Mouse (Mus musculus): ENCODE data around the gene Camsap2. TPM values are rescaled to one million over a fixed set of nuclear protein-coding genes. Genes with fewer than 3 reads are reported as not detected.

Gene Camsap2
- 1 to 10 TPM; 2.2 to 6.3 (median 5.8) TPM for polyA plus RNA-seq (2017; shearing (Covaris generic))

- peak; percentile 87 for ATAC-seq
Observed at GRCm38 (mm10) chr1:136345454-136346372, at the start of gene Camsap2. TSS of gene Camsap2 (minus strand) at chr1:136346104.

GRCm38 (mm10) chr1:136395073-136395472 lies 49.2 kb upstream of the Camsap2 start:
- ATAC-seq: no peak

GRCm38 (mm10) chr1:136394506-136394905 lies 48.6 kb upstream of the Camsap2 start:
- peak; percentile 41 for ATAC-seq

GRCm38 (mm10) chr1:136386914-136387313 lies 41.0 kb upstream of the Camsap2 start:
- no peak for ATAC-seq

GRCm38 (mm10) chr1:136381583-136381982 lies 35.7 kb upstream of the Camsap2 start:
- ATAC-seq: no peak

- ATAC-seq: no peak
Observed at GRCm38 (mm10) chr1:136381169-136381568, 35.3 kb upstream of the Camsap2 start.

- no peak for ATAC-seq
Observed at GRCm38 (mm10) chr1:136380606-136381005, 34.7 kb upstream of the Camsap2 start.

DNA sequence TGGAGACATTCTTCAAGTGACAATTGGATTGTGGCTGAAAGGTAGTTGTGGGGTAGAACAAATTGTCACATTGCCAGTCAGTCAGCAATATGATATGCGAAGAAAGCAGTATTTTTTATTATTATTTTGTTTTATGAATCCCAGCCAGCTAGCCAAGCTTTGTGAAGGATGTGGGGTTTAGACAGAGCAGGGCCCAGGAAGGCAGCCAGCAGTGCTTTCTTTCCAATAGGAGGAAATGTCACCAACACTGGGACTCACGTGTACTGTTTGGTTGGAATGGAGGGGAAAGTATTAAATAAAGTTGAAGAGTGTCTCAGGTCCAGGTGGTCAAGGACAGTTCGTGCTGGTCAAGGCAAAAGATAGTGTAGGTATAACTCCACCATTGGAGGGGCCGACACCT lies 34.3 kb upstream of the Camsap2 start:
- no peak for ATAC-seq

GRCm38 (mm10) chr1:136379261-136379660 lies 33.4 kb upstream of the Camsap2 start:
- no peak for ATAC-seq

DNA sequence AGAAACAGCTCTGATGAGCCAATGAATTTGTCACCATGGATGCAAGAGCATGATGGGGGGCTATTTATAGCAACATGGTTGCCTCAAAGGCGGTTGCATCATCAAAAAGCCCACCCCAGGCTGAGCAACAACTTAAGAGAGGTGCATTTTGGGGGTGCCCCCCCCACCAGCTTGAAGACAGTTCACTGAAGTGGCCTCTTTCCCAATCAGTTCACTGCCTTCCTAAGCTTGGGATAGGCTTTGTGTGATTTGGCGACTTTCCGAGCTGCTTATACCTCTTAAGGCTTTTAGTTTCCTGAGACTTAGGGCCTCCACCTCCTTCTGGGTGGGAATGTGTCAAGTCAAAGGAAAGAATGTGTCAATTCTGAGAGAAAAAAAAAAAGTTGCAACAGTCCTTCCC lies 20.1 kb upstream of the Camsap2 start:
- no peak for ATAC-seq

- ATAC-seq: no peak
Observed at GRCm38 (mm10) chr1:136364711-136365110, 18.8 kb upstream of the Camsap2 start.

DNA sequence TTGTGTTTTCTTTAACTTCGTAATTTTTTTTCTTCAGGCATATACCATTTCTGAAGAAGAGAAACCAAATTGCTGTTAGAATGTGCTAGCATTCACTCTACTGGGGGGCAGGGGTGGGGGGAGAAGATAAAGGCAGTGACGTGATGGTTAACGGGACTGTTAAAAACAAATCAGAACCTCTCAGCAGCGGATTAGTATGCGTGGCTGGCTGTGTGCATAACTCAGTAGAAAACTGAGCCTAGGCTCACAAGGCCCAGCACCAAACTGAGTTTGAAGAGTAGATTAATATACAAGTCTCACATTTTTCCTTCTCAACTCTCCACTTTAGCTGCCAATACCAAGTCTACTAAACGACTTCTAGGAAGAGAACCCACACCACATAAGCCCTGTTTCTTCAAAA lies 17.1 kb upstream of the Camsap2 start:
- no peak for ATAC-seq

DNA sequence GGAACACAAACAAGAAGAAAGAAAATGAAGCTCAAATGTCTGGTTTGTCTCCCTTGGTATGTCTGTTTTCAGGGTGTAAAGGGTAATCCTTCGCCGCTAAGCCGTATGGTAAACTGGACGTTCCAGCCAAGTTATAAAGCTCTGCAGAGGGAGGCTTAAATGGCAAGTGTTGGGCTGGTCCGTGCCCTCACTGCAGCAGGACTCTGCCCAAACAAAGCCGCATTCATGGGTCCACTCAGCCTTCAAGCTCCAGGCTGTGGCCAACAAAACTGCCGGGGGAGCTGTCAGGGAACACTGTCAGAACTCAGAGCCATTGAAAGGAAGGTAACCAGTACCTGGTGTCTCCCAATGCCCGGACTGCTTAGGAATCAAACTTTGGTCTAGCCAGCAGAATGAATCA lies 16.7 kb upstream of the Camsap2 start:
- no peak for ATAC-seq

DNA sequence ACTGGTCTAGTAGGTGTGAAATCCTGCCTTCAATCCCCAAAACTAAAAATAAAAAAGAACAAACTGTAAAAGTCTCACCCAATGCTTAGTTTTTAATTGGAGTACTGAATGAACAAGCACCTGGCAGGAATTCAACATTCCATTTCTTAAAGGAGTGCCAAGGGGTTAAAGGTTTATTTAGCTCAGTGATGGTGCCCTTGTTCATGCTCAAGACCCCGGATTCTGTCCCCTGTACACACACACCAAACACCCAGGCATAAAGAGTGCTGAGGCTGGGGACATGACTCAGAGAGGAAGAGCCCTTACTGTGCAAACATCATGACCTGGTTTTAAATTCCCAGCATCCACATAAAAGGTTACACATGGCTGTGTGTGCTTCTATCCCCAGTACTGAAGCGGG lies 15.5 kb upstream of the Camsap2 start:
- no peak for ATAC-seq

DNA sequence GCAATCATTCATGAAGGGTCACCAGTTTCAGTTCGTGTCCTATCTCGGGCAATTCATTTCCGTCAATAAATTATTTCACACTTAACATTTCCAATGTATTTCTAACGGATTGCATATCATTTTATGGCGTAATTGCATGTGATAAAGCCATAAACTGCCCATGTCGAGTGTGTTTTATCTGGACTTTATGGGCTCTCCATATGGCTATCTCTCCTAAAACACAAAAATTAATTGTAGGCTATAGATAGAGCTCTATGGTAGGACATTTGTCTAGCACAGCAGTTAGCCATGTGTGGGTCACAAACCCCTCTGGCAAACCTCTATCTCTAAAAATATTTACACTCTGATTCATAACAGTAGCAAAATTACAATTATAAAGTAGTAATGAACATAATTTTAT lies 15.0 kb upstream of the Camsap2 start:
- ATAC-seq: no peak

GRCm38 (mm10) chr1:136358841-136359360 lies 13.0 kb upstream of the Camsap2 start:
- no peak for ATAC-seq

- ATAC-seq: no peak
Observed at GRCm38 (mm10) chr1:136355651-136356050, 9.7 kb upstream of the Camsap2 start.

DNA sequence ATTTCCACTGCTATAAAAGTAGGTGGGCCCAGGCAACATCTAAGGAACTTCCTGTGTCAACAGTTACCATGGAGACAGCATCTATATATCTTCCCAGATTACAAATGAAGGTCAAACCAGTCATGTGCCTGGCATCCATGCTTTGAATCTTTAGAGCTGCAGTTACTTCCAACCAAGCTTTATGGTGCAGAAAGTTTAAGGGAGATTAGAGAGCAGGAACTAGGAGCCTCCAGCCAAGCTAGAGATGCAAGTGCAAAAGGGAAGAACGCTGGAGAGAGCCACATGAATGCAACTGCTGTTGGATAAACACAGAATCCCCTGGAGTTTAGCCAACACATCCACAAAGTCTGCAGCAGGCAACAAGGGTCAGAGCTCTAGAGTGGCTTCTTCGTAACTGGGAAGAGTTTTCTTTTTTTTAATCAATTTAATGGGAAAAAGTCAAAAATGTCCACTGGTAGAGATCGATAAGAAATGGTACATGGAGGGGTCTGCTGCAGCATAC lies 4.8 kb upstream of the Camsap2 start:
- no peak for ATAC-seq

DNA sequence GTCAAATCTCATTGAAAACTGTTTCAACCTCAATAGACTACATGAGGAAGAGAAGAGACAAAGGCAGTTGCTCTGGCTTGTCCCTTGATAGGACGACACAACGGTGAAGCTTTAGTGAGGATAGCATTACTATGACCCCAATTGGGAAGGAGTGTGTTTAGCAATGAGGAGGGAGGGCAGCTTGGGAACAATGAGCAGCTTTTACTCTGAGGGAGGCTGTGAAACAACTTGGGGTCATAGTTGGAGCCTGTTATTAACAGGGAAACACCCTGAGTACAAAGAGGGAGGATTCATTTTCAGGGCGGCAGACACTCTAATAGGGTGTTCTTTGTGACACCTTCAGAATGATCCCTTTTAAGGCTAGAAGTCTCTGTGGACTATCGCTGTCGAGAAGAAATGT lies 2.2 kb upstream of the Camsap2 start:
- no peak for ATAC-seq

DNA sequence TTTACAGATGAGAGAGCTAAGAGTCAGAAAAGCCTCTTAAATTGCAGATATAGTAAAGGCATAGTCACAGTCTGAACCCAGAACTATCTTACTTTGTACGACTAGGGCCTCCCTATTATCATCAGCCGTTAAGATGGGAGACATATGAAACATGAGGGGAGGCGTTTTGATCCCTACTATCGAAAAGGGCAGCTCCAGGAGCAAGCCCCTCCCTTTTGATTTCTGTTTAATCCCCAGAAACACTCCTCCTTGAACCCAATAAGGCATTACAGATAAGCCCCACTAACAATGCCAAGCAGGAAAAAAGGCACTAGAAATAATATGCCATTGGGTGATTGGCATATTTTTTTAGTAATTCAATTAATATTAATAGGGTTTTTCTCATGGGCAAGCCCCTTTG lies 1.2 kb upstream of the Camsap2 start:
- ATAC-seq: no peak

DNA sequence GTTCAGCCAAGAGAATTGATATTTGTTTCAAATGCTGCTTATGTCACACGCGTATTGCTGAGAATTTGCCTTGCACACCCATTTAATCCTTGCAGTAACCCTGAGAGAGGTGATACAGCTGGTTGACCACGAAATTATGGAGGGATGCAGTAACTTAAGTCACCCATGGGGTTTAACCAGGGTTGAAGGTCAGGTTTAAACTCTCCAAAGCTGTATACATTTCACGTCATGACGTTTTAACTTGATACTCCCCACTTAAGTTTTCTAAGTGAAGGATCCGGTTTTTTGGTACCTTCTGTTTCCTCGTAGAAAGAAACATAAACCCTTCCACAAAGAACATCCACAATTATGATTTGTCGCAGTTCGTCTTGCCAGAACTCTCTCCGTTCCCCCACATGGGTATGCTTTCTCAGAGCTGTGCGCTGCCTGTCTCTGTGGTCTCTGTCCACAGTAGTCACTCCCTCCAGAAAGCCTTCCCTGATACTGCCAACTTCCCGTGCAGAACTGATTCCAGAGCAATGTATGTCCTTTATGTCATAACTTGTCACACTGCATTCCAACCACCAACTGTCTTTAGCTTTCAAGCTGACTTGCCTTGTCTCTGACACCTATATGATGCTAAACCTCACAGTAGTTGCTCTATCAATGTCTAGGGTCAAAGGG lies 600 bp upstream of the Camsap2 start:
- ATAC-seq: peak; percentile 2

DNA sequence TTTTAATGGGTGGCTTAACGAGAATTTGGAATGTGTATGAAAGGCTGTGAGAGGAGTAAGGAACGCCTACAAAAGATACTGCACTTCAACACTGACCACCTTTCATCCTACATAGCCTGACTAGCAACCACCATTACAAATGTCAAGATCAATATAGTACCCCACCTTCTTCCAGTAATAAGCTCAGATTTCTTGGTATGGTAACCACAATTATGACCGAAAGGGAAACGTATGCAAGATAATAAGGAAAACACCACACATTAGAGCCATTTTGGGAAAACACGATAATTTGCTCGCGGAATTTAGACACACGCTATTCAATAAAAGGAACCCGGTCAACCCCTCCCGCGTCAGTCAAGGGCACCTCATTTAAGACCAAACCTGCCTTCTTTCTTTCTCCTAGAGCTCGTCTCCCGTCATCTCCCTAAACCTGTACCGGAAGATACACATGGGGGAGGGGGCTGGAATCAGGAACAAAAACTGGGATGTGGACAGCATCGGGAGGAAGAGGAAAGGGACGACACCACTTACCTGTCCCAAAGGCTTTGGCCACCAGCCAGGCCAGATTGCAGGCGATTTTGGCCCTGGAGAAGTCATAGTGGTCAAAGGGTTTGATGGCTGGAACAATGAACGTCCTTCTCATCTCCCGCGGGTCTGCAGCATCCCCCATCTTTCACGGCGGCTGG lies 993 bp downstream of the Camsap2 start:
- ATAC-seq: no peak

DNA sequence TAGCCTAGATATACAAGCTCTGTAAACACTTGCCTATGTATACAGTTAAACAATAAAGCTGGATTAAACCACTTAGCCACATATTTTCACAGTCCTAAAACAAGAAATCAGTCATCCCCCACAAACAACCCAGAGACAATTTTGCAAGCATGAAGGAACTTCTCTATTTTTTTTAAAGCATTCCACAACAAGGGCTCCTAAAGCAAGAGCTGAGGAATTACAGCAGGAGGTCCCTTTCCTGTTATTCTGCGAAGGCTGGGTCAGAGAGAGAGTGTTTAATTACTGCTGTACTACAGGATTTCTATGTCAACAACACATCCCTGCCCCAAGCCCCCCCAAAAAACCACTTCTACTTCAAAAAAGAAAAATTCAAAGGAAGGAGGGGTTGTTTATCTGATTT lies 1.6 kb downstream of the Camsap2 start:
- no peak for ATAC-seq

All from inflammation-experienced regulatory T-cells, adult 6 months (primary cell).